Mouse (Mus musculus) lung, adult 18-20 months (tissue): Measurements from ENCODE around the gene Olfr342.

Source experiments
- DNase-seq, 2 experiments: peaks; one replicate each; pipeline ENCODE4 v3.0.0; 2022; ENCODE audit warnings: mixed read lengths in 2 of 2

Olfr342 gene

GRCm38 (mm10) chr2:36524698-36525097 lies at the start of gene Olfr342:
Gene Olfr342, plus strand, starts transcription at chr2:36524998.
- no peak for DNase-seq

GRCm38 (mm10) chr2:36482368-36482767 lies 42.4 kb upstream of the Olfr342 start, which contains the start of gene Olfr341:
Gene Olfr341, minus strand, starts transcription at chr2:36482468.
- no peak for DNase-seq

DNA sequence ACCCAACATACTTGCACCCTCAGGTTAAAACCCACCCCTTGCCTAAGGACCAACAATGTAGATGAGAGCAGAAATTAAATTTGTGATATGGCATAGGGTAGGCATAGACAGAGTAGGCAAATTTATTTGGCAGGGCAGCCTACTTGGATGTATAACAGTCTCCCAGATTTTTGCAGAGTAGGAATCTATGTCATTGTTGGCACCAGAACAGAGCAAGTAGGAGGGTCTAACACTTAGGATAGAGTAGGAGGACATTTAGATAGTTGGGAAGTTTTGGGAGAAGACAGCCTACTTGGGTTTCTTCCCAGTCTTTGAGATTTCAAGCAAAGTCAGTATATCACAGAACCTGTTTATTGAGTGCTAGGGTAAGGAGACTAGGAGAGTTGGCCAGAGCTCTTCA lies 40.4 kb downstream of the Olfr342 start:
- DNase-seq, result no peak

DNA sequence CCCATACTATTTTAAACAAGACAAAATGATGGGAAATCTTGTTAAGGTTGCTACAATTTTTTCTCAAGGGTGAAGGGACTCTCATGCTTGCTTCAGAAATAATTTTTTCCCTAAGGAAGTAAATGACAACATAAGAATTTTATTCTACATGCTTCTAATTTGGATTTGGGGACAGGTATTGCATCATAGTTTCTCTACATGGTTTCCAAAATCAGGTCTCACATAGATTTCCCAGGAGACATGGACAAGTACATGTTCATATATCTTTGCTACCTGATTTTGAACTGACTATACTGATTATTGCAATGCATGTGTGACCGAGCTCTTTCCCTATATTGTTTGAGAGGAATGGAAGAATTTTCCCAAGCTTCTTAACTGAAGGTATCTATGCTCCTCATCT lies 41.6 kb downstream of the Olfr342 start, which contains the start of gene Olfr344:
Gene Olfr344, plus strand, starts transcription at position 301 of the 400 bp plus-strand sequence.
- no peak for DNase-seq

DNA sequence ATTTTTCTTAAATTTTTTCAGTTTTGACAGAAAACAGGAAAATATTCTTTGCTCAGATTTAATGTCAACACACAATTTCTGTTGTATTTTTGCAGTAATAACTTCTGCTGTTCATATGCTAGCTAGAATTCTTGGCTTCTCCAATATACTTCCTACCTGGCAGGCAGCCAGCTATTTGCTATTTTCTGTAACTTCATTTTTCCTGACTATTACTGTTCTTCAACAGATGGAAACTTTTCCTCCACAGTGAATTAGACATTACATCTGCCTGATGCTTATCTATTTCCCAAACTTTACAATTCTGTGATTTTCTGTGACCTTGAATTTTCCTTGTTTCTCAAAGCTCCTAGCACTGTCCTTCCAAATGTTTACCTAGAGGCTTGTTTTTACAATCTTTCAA lies 42.2 kb downstream of the Olfr342 start:
- no peak for DNase-seq

- DNase-seq, result no peak
Measured at GRCm38 (mm10) chr2:36567845-36568244, 43.0 kb downstream of the Olfr342 start.
